Comparison of ENCODE assay signal across 10 mouse cellular contexts in the genomic region with DNA sequence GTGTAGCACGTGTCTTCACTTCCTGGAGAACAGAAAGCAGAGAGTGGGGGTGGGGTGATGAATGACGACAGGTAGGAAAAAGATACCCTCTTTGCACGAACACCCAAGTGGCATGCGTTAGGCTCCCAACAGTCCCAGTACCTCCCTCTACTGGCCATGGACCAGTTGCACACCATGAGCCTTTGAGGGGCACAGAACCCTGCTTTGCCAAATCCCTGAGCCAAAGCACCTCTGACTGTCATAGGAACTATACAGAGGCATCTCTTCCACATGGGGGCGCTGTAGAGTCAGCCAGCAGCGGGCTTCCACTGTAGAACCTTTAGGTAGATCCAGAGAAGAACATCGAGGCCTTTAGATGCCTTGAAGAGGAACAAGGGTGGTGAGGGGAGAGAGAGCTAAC.
DNase-seq lines count a peak whose midpoint lies in the region; ATAC-seq and TF ChIP-seq lines count a peak whose summit lies in the region.
"Had no signal": no experiment of that assay in that cellular context is flagged by ENCODE, and none has a peak within 500 bp of the region (broad histone marks: within the 10 kb centered on the region; RNA-seq: fewer than 3 reads in every experiment).

No protein-coding gene starts in this region.

- H3K27ac ChIP-seq in bone marrow macrophage, adult 2 months (ENCODE audit: insufficient read depth, low read depth, low read length) = no peak overlapping the region
- H3K27ac ChIP-seq in liver, embryonic 11.5 days (ENCODE audit: low read depth, low read length) = no peak overlapping the region
- H3K27ac ChIP-seq: embryonic facial prominence, embryonic 13.5 days; lung, embryonic 15.5 days had no signal

- H3K4me1 ChIP-seq in E14TG2a.4 (replicated peaks; ENCODE audit: low read depth, low read length) = no peaks in the 10 kb centered on the region
- H3K4me1 ChIP-seq in bone marrow macrophage, adult 2 months (ENCODE audit: control insufficient read depth, insufficient read depth, low read length) = peaks cover 48% of the 10 kb centered on the region
- no peaks in the 10 kb centered on the region for H3K4me1 ChIP-seq in liver, embryonic 11.5 days (replicated peaks; ENCODE audit: control insufficient read depth, insufficient read depth, low read length)
- H3K4me1 ChIP-seq: embryonic facial prominence, embryonic 13.5 days; lung, embryonic 15.5 days had no signal

- peak; percentile 60 for DNase-seq in heart, postnatal 4 days
- no peak for DNase-seq in heart, adult 9 months (ENCODE audit: low spot score in 2 of 2)
- DNase-seq in frontal cortex, postnatal 36 days (ENCODE audit: low spot score in 2 of 2) = peak; percentile 22 to 53
- no peak for DNase-seq in liver, embryonic 11.5 days (ENCODE audit: low spot score)
- DNase-seq in right cerebral cortex, postnatal 4 days = peak; percentile 55
- no peak for DNase-seq in ovary, postnatal 14 days (ENCODE audit: low spot score)

- peak; percentile 43; the same call in 1 of the 2 replicates for ATAC-seq in liver, embryonic 11.5 days (replicated peaks; ENCODE audit: low FRiP score)

- no peak overlapping the region for H3K4me2 ChIP-seq in liver, embryonic 11.5 days
- H3K4me2 ChIP-seq: embryonic facial prominence, embryonic 13.5 days; lung, embryonic 15.5 days had no signal

- no peak for TF ChIP-seq POLR2A in bone marrow macrophage, adult 2 months (IDR thresholded peaks at IDR 0.05; ENCODE audit: borderline replicate concordance, low read depth, low read length)

- TF ChIP-seq CTCF in E14TG2a.4 (conservative IDR thresholded peaks at IDR 0.05; ENCODE audit: low read length) = peak; percentile 87
- TF ChIP-seq CTCF in bone marrow macrophage, adult 2 months (IDR thresholded peaks at IDR 0.05; ENCODE audit: low read depth, low read length) = peak; percentile 81

- WGBS in liver, embryonic 11.5 days = 30% methylated on average over 7 of the region's 7 CpGs

- no peak overlapping the region for H3K9ac ChIP-seq in liver, embryonic 11.5 days (ENCODE audit: low read depth, low read length)
- H3K9ac ChIP-seq: embryonic facial prominence, embryonic 13.5 days; lung, embryonic 15.5 days had no signal

- H3K27me3 ChIP-seq in E14TG2a.4 (ENCODE audit: insufficient read depth, low read length) = 0 out of 2 replicates have a peak, but pooled peaks cover 4% of the 10 kb centered on the region
- H3K27me3 ChIP-seq in liver, embryonic 11.5 days (replicated peaks; ENCODE audit: control insufficient read depth, insufficient read depth, low read length) = no peaks in the 10 kb centered on the region
- H3K27me3 ChIP-seq: embryonic facial prominence, embryonic 13.5 days; lung, embryonic 15.5 days had no signal

- no peak overlapping the region for H3K4me3 ChIP-seq in E14TG2a.4 (replicated peaks; ENCODE audit: low read length)
- no peak overlapping the region for H3K4me3 ChIP-seq in bone marrow macrophage, adult 2 months (ENCODE audit: insufficient read depth, low read length)
- no peak overlapping the region for H3K4me3 ChIP-seq in liver, embryonic 11.5 days (ENCODE audit: low read depth, low read length)
- H3K4me3 ChIP-seq: embryonic facial prominence, embryonic 13.5 days; lung, embryonic 15.5 days had no signal

- H3K9me3 ChIP-seq in E14TG2a.4 (ENCODE audit: low read length) = peaks cover 6% of the 10 kb centered on the region
- H3K9me3 ChIP-seq in liver, embryonic 11.5 days (ENCODE audit: control insufficient read depth, low read length) = no peaks in the 10 kb centered on the region
- H3K9me3 ChIP-seq: embryonic facial prominence, embryonic 13.5 days; lung, embryonic 15.5 days had no signal

- H3K36me3 ChIP-seq in E14TG2a.4 (ENCODE audit: insufficient read depth, low read length) = no peaks in the 10 kb centered on the region
- H3K36me3 ChIP-seq in liver, embryonic 11.5 days (ENCODE audit: control insufficient read depth, insufficient read depth, low read length) = no peaks in the 10 kb centered on the region
- H3K36me3 ChIP-seq: embryonic facial prominence, embryonic 13.5 days; lung, embryonic 15.5 days had no signal

Comparison
In these comparisons a context has a peak if more than half of its experiments do, and no peak if none do; other contexts are left out.
1. DNase-seq: peak in heart, postnatal 4 days (single experiment), frontal cortex, postnatal 36 days (2 of 2) and right cerebral cortex, postnatal 4 days (single experiment); none in heart, adult 9 months (0 of 2), liver, embryonic 11.5 days (single experiment) and ovary, postnatal 14 days (single experiment).